Mouse (Mus musculus): ENCODE measurements around the gene Tcn2. TPM values are rescaled to one million over a fixed set of nuclear protein-coding genes. Genes with fewer than 3 reads are reported as not detected.

Tcn2 gene
- polyA plus RNA-seq, 1 experiment from 2014 or later = 14.8 TPM

GRCm38 (mm10) chr11:3936318-3936717, 4.4 kb upstream of the Tcn2 start:
- peaks cover 15% of the 10 kb centered on the region for H3K4me1 ChIP-seq (replicated peaks; ENCODE audit: control insufficient read depth, insufficient read depth, low read length)
- 62% methylated on average over 3 of the region's 3 CpGs for WGBS
- H3K9me3 ChIP-seq (ENCODE audit: control insufficient read depth, low read length) = no peaks in the 10 kb centered on the region
- 0 out of 2 replicates have a peak, but pooled peaks cover 7% of the 10 kb centered on the region for H3K27me3 ChIP-seq (replicated peaks; ENCODE audit: control insufficient read depth, insufficient read depth, low read length)
- H3K4me3 ChIP-seq (replicated peaks; ENCODE audit: low read length) = no peak overlapping the region
- H3K4me2 ChIP-seq (ENCODE audit: low read length) = peak overlapping the region; percentile 23; the same call in 1 of the 2 replicates
- H3K36me3 ChIP-seq (ENCODE audit: control insufficient read depth, insufficient read depth) = no peaks in the 10 kb centered on the region
- peak; percentile 74 for ATAC-seq
- H3K9ac ChIP-seq (replicated peaks; ENCODE audit: low read depth, low read length) = no peak overlapping the region
- H3K27ac ChIP-seq (ENCODE audit: low read length) = peak overlapping the region; percentile 23; the same call in 1 of the 2 replicates

GRCm38 (mm10) chr11:3935135-3935534, 3.2 kb upstream of the Tcn2 start:
- 65% methylated on average over 4 of the region's 4 CpGs for WGBS
- ATAC-seq = no peak
- Histone ChIP-seq H3K4me3 (replicated peaks; ENCODE audit: low read length) (no peak overlapping the region), H3K27ac (ENCODE audit: low read length) (no peak overlapping the region), H3K9ac (replicated peaks; ENCODE audit: low read depth, low read length) (no peak overlapping the region), H3K4me2 (ENCODE audit: low read length) (no peak overlapping the region), H3K27me3 (replicated peaks; ENCODE audit: control insufficient read depth, insufficient read depth, low read length) (0 out of 2 replicates have a peak, but pooled peaks cover 7% of the 10 kb centered on the region), H3K4me1 (replicated peaks; ENCODE audit: control insufficient read depth, insufficient read depth, low read length) (peaks cover 19% of the 10 kb centered on the region), H3K9me3 (ENCODE audit: control insufficient read depth, low read length) (no peaks in the 10 kb centered on the region), H3K36me3 (ENCODE audit: control insufficient read depth, insufficient read depth) (no peaks in the 10 kb centered on the region)

- WGBS = 94% methylated on average over 9 of the region's 9 CpGs
- Histone ChIP-seq H3K9ac (replicated peaks; ENCODE audit: low read depth, low read length) (no peak overlapping the region), H3K27ac (ENCODE audit: low read length) (no peak overlapping the region)
Measured at GRCm38 (mm10) chr11:3933756-3934285, 1.9 kb upstream of the Tcn2 start.

GRCm38 (mm10) chr11:3930931-3931330, 1.0 kb downstream of the Tcn2 start:
- no peak overlapping the region for H3K4me2 ChIP-seq (ENCODE audit: low read length)
- WGBS = 25% methylated on average over 6 of the region's 6 CpGs
- H3K27me3 ChIP-seq (replicated peaks; ENCODE audit: control insufficient read depth, insufficient read depth, low read length) = 0 out of 2 replicates have a peak, but pooled peaks cover 3% of the 10 kb centered on the region
- H3K36me3 ChIP-seq (ENCODE audit: control insufficient read depth, insufficient read depth) = no peaks in the 10 kb centered on the region
- H3K4me3 ChIP-seq (replicated peaks; ENCODE audit: low read length) = no peak overlapping the region
- ATAC-seq = no peak
- H3K27ac ChIP-seq (ENCODE audit: low read length) = no peak overlapping the region
- H3K9ac ChIP-seq (replicated peaks; ENCODE audit: low read depth, low read length) = no peak overlapping the region
- H3K9me3 ChIP-seq (ENCODE audit: control insufficient read depth, low read length) = no peaks in the 10 kb centered on the region
- peaks cover 14% of the 10 kb centered on the region for H3K4me1 ChIP-seq (replicated peaks; ENCODE audit: control insufficient read depth, insufficient read depth, low read length)

More at GRCm38 (mm10) chr11:3933756-3934285, 1.9 kb upstream of the Tcn2 start:
- no peak for ATAC-seq
- Histone ChIP-seq H3K4me1 (replicated peaks; ENCODE audit: control insufficient read depth, insufficient read depth, low read length) (peaks cover 19% of the 10 kb centered on the region), H3K27me3 (replicated peaks; ENCODE audit: control insufficient read depth, insufficient read depth, low read length) (0 out of 2 replicates have a peak, but pooled peaks cover 5% of the 10 kb centered on the region), H3K4me2 (ENCODE audit: low read length) (no peak overlapping the region), H3K9me3 (ENCODE audit: control insufficient read depth, low read length) (no peaks in the 10 kb centered on the region), H3K36me3 (ENCODE audit: control insufficient read depth, insufficient read depth) (no peaks in the 10 kb centered on the region), H3K4me3 (replicated peaks; ENCODE audit: low read length) (no peak overlapping the region)

GRCm38 (mm10) chr11:3930019-3930418, 1.9 kb downstream of the Tcn2 start:
- Histone ChIP-seq H3K27ac (ENCODE audit: low read length) (no peak overlapping the region), H3K4me1 (replicated peaks; ENCODE audit: control insufficient read depth, insufficient read depth, low read length) (peaks cover 13% of the 10 kb centered on the region), H3K9ac (replicated peaks; ENCODE audit: low read depth, low read length) (no peak overlapping the region), H3K36me3 (ENCODE audit: control insufficient read depth, insufficient read depth) (no peaks in the 10 kb centered on the region), H3K9me3 (ENCODE audit: control insufficient read depth, low read length) (no peaks in the 10 kb centered on the region), H3K4me3 (replicated peaks; ENCODE audit: low read length) (no peak overlapping the region), H3K27me3 (replicated peaks; ENCODE audit: control insufficient read depth, insufficient read depth, low read length) (0 out of 2 replicates have a peak, but pooled peaks cover 3% of the 10 kb centered on the region), H3K4me2 (ENCODE audit: low read length) (no peak overlapping the region)
- no peak for ATAC-seq
- 82% methylated on average over 4 of the region's 4 CpGs for WGBS

GRCm38 (mm10) chr11:3925916-3926315, 6.0 kb downstream of the Tcn2 start:
- Histone ChIP-seq H3K27me3 (replicated peaks; ENCODE audit: control insufficient read depth, insufficient read depth, low read length) (no peaks in the 10 kb centered on the region), H3K27ac (ENCODE audit: low read length) (no peak overlapping the region), H3K9ac (replicated peaks; ENCODE audit: low read depth, low read length) (no peak overlapping the region), H3K4me1 (replicated peaks; ENCODE audit: control insufficient read depth, insufficient read depth, low read length) (peaks cover under 1% of the 10 kb centered on the region), H3K9me3 (ENCODE audit: control insufficient read depth, low read length) (no peaks in the 10 kb centered on the region), H3K4me3 (replicated peaks; ENCODE audit: low read length) (no peak overlapping the region), H3K36me3 (ENCODE audit: control insufficient read depth, insufficient read depth) (no peaks in the 10 kb centered on the region), H3K4me2 (ENCODE audit: low read length) (no peak overlapping the region)
- ATAC-seq = no peak
- 92% methylated on average over 10 of the region's 10 CpGs for WGBS

GRCm38 (mm10) chr11:3922731-3923130, 9.2 kb downstream of the Tcn2 start:
- ATAC-seq = no peak
- Histone ChIP-seq H3K27ac (ENCODE audit: low read length) (no peak overlapping the region), H3K4me2 (ENCODE audit: low read length) (no peak overlapping the region), H3K4me3 (replicated peaks; ENCODE audit: low read length) (no peak overlapping the region), H3K36me3 (ENCODE audit: control insufficient read depth, insufficient read depth) (no peaks in the 10 kb centered on the region), H3K4me1 (replicated peaks; ENCODE audit: control insufficient read depth, insufficient read depth, low read length) (no peaks in the 10 kb centered on the region), H3K9ac (replicated peaks; ENCODE audit: low read depth, low read length) (no peak overlapping the region), H3K9me3 (ENCODE audit: control insufficient read depth, low read length) (no peaks in the 10 kb centered on the region), H3K27me3 (replicated peaks; ENCODE audit: control insufficient read depth, insufficient read depth, low read length) (no peaks in the 10 kb centered on the region)
- 96% methylated on average over 6 of the region's 6 CpGs for WGBS

GRCm38 (mm10) chr11:3922115-3922514, 9.8 kb downstream of the Tcn2 start:
- Histone ChIP-seq H3K27ac (ENCODE audit: low read length) (no peak overlapping the region), H3K36me3 (ENCODE audit: control insufficient read depth, insufficient read depth) (no peaks in the 10 kb centered on the region), H3K9me3 (ENCODE audit: control insufficient read depth, low read length) (no peaks in the 10 kb centered on the region), H3K9ac (replicated peaks; ENCODE audit: low read depth, low read length) (no peak overlapping the region), H3K27me3 (replicated peaks; ENCODE audit: control insufficient read depth, insufficient read depth, low read length) (no peaks in the 10 kb centered on the region), H3K4me2 (ENCODE audit: low read length) (no peak overlapping the region), H3K4me1 (replicated peaks; ENCODE audit: control insufficient read depth, insufficient read depth, low read length) (no peaks in the 10 kb centered on the region), H3K4me3 (replicated peaks; ENCODE audit: low read length) (no peak overlapping the region)
- 94% methylated on average over 9 of the region's 9 CpGs for WGBS
- ATAC-seq = no peak

- H3K9me3 ChIP-seq (ENCODE audit: control insufficient read depth, low read length) = no peaks in the 10 kb centered on the region
- no peak overlapping the region for H3K4me2 ChIP-seq (ENCODE audit: low read length)
- no peaks in the 10 kb centered on the region for H3K27me3 ChIP-seq (replicated peaks; ENCODE audit: control insufficient read depth, insufficient read depth, low read length)
- no peak overlapping the region for H3K27ac ChIP-seq (ENCODE audit: low read length)
- H3K4me1 ChIP-seq (replicated peaks; ENCODE audit: control insufficient read depth, insufficient read depth, low read length) = no peaks in the 10 kb centered on the region
- no peak overlapping the region for H3K9ac ChIP-seq (replicated peaks; ENCODE audit: low read depth, low read length)
- no peak overlapping the region for H3K4me3 ChIP-seq (replicated peaks; ENCODE audit: low read length)
- H3K36me3 ChIP-seq (ENCODE audit: control insufficient read depth, insufficient read depth) = no peaks in the 10 kb centered on the region
- WGBS = 21% methylated on average over 8 of the region's 8 CpGs
- peak; percentile 52; the same call in 1 of the 2 replicates for ATAC-seq
Measured at GRCm38 (mm10) chr11:3921281-3921850, 10.6 kb downstream of the Tcn2 start.
